Mouse (Mus musculus): Measurements from ENCODE around the gene Ebf1. TPM values are rescaled to one million over a fixed set of nuclear protein-coding genes. Genes with fewer than 3 reads are reported as not detected.

Ebf1 gene
- polyA plus RNA-seq, 1 experiment from 2014 or later, result 113 TPM

DNA sequence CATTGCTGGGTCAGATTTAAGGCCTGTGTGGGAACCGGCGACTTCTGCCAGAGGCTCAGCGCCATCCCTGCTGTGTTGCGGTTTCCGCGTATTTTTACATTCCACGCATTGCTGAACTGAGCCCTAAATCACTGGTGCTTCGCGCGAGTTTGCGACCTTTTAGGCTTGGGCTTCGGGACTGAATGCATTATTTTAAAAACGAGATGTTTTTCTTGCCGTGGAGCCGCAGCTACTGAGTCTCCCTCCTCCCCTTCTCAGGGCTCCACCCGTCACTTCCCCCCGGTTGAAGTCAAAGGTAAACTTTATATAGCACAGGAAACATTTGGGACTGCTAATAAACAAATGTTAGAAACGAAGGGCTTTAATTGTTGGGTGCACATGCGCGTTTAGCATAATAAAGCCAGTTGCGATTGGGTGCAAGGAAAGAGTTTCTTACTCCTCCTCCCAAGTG lies 68.8 kb downstream of the Ebf1 start:
- Histone ChIP-seq H3K9ac (ENCODE audit: low read length) (no peak overlapping the region), H3K4me1 (ENCODE audit: control insufficient read depth, insufficient read depth, low read length) (peaks cover 25% of the 10 kb centered on the region), H3K9me3 (ENCODE audit: control insufficient read depth, low read length) (no peaks in the 10 kb centered on the region), H3K4me3 (ENCODE audit: low read depth, low read length) (no peak overlapping the region), H3K27me3 (ENCODE audit: control insufficient read depth, insufficient read depth, low read length) (no peaks in the 10 kb centered on the region), H3K36me3 (ENCODE audit: control insufficient read depth, insufficient read depth, low read length) (no peaks in the 10 kb centered on the region), H3K4me2 (ENCODE audit: low read depth) (no peak overlapping the region), H3K27ac (ENCODE audit: low read depth, low read length) (0 out of 2 replicates have a peak overlapping the region, but pooled peaks have one; percentile 11)
- DNase-seq (ENCODE audit: low spot score) (peak; percentile 52), ATAC-seq (ENCODE audit: insufficient read depth, low FRiP score, low TSS enrichment) (no peak)
- WGBS, result 35% methylated on average over 21 of the region's 21 CpGs

DNA sequence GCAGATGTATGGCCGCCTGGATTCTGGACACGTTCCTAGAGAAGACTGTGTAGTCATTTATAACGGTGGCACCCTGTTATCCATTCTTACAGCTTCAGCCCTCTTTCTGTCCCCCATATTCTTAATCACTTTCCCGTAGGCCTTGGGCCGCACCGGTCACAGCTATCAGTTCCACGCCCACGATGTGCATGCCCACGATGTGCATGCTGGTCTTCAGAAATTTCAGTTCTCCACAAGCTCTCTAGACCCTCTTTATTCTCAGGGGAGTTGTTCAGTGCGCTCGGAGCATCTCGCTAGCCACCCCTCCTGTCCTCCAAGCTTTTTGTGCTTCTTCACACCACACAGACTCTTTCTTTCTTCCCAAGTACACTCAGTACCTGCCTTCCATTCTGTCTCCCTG lies 69.3 kb downstream of the Ebf1 start:
- H3K9ac ChIP-seq (ENCODE audit: low read length), result no peak overlapping the region
- H3K4me1 ChIP-seq (ENCODE audit: control insufficient read depth, insufficient read depth, low read length), result peaks cover 25% of the 10 kb centered on the region
- H3K27me3 ChIP-seq (ENCODE audit: control insufficient read depth, insufficient read depth, low read length), result no peaks in the 10 kb centered on the region

DNA sequence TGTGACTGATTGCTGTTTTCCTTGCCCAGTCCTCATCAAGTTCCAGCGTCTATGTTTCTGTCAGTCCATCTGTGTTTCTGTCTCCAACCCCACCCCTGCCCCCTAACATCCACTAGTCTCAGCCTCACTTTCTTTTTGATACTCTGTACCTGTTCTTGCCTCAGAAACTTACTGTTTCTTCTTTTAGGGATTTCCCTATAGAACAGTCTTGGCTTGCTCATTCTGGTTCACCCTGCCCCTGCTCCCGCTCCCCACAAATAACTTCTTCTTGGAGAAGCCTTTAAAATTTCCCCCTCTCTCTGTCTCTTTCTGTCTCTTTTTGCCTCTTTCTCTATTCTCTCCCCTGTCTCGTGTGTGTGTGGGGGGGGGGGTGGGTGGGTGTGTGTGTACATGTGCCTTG lies 71.4 kb downstream of the Ebf1 start:
- no peak for DNase-seq (ENCODE audit: low spot score)
- H3K9ac ChIP-seq (ENCODE audit: low read length), result no peak overlapping the region
- no peaks in the 10 kb centered on the region for H3K9me3 ChIP-seq (ENCODE audit: control insufficient read depth, low read length)
- H3K27me3 ChIP-seq (ENCODE audit: control insufficient read depth, insufficient read depth, low read length), result no peaks in the 10 kb centered on the region
- 70% methylated on average over 3 of the region's 3 CpGs for WGBS
- H3K4me1 ChIP-seq (ENCODE audit: control insufficient read depth, insufficient read depth, low read length), result peaks cover 25% of the 10 kb centered on the region
- ATAC-seq (ENCODE audit: insufficient read depth, low FRiP score, low TSS enrichment), result no peak
- H3K4me3 ChIP-seq (ENCODE audit: low read depth, low read length), result no peak overlapping the region
- no peaks in the 10 kb centered on the region for H3K36me3 ChIP-seq (ENCODE audit: control insufficient read depth, insufficient read depth, low read length)
- H3K27ac ChIP-seq (ENCODE audit: low read depth, low read length), result no peak overlapping the region
- H3K4me2 ChIP-seq (ENCODE audit: low read depth), result no peak overlapping the region

More for the DNA sequence above, 69.3 kb downstream of the Ebf1 start:
- Histone ChIP-seq H3K4me3 (ENCODE audit: low read depth, low read length) (no peak overlapping the region), H3K4me2 (ENCODE audit: low read depth) (no peak overlapping the region), H3K36me3 (ENCODE audit: control insufficient read depth, insufficient read depth, low read length) (no peaks in the 10 kb centered on the region), H3K27ac (ENCODE audit: low read depth, low read length) (no peak overlapping the region), H3K9me3 (ENCODE audit: control insufficient read depth, low read length) (no peaks in the 10 kb centered on the region)
- ATAC-seq (ENCODE audit: insufficient read depth, low FRiP score, low TSS enrichment), result no peak
- no peak for DNase-seq (ENCODE audit: low spot score)
- WGBS, result 68% methylated on average over 12 of the region's 12 CpGs

DNA sequence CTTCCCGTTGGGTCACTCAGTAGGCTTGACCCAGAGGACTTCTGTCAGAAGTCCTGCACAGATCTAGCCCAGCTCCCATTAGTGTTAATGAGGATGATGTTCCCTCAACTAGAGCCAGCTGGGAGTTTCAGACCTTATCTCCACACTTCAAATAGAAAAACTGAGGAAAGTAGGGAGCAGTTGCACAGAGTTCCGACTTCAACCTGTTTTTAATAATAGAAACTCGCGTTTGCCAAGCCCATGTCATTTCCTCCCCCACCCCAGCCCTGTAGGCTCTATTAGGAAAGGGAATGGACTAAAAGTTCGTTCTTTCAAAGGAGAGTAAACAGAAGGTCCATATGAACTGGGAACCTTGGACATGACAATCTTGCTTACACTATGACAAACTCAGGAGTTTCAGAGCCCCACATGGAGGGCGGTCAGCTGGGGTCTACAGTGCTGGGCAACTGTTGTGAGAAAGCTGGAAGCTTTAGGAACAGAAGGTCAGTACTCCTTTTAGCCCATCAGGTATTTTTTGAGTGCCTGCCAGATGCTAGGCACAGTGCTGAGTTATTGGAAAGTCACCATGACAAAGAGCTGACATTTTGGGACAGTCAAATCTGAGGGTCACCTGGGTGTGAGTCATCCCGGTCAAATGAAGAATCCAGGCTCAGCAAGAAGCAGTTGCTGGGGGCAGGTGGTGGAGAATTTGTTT lies 72.6 kb downstream of the Ebf1 start:
- no peak overlapping the region for H3K4me3 ChIP-seq (ENCODE audit: low read depth, low read length)
- ATAC-seq (ENCODE audit: insufficient read depth, low FRiP score, low TSS enrichment) (no peak), DNase-seq (ENCODE audit: low spot score) (no peak)
- H3K4me2 ChIP-seq (ENCODE audit: low read depth), result no peak overlapping the region
- H3K27ac ChIP-seq (ENCODE audit: low read depth, low read length), result no peak overlapping the region
- no peaks in the 10 kb centered on the region for H3K9me3 ChIP-seq (ENCODE audit: control insufficient read depth, low read length)
- H3K9ac ChIP-seq (ENCODE audit: low read length), result no peak overlapping the region
- WGBS, result 82% methylated on average over 7 of the region's 7 CpGs
- no peaks in the 10 kb centered on the region for H3K36me3 ChIP-seq (ENCODE audit: control insufficient read depth, insufficient read depth, low read length)
- no peaks in the 10 kb centered on the region for H3K27me3 ChIP-seq (ENCODE audit: control insufficient read depth, insufficient read depth, low read length)
- H3K4me1 ChIP-seq (ENCODE audit: control insufficient read depth, insufficient read depth, low read length), result peaks cover 18% of the 10 kb centered on the region

DNA sequence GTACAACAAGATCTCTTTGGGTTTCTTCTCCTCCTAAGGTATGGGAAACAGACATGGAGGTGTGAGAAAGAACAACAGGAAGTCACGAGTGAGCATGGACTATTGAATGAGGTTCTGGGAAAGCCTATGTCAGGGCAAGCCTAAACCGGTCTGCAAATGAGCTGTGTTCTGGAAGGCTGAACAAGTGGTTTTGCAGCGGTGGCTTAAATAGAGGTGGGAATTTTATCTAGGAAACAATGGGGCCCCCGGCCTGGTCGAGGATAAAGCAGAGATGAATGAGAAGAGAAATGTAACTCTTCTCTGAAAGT lies 73.1 kb downstream of the Ebf1 start:
- H3K9me3 ChIP-seq (ENCODE audit: control insufficient read depth, low read length), result no peaks in the 10 kb centered on the region
- DNase-seq (ENCODE audit: low spot score) (no peak), ATAC-seq (ENCODE audit: insufficient read depth, low FRiP score, low TSS enrichment) (no peak)
- no peaks in the 10 kb centered on the region for H3K36me3 ChIP-seq (ENCODE audit: control insufficient read depth, insufficient read depth, low read length)
- H3K27me3 ChIP-seq (ENCODE audit: control insufficient read depth, insufficient read depth, low read length), result no peaks in the 10 kb centered on the region
- H3K4me2 ChIP-seq (ENCODE audit: low read depth), result no peak overlapping the region
- no peak overlapping the region for H3K9ac ChIP-seq (ENCODE audit: low read length)
- H3K27ac ChIP-seq (ENCODE audit: low read depth, low read length), result no peak overlapping the region
- peaks cover 15% of the 10 kb centered on the region for H3K4me1 ChIP-seq (ENCODE audit: control insufficient read depth, insufficient read depth, low read length)
- no peak overlapping the region for H3K4me3 ChIP-seq (ENCODE audit: low read depth, low read length)
- 84% methylated on average over 5 of the region's 5 CpGs for WGBS

DNA sequence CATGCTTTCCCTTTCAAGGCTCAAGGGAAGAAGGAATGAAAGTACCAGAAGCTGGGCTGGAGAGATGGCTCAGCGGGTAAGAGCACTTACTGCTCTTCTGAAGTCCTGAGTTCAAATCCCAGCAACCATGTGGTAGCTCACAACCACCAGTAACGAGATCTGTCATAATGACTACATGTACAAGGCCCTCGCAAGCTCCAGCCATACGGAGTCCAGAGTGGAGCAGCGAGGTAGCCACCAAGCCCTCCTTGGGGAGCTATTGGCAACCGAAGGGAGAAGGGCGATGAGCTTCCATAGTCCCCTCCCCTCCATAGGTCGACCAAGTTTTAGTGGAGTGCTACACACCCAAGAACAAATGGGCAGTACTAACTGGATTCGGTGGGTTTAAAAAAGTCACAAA lies 78.3 kb downstream of the Ebf1 start:
- no peak overlapping the region for H3K9ac ChIP-seq (ENCODE audit: low read length)
- no peak for DNase-seq (ENCODE audit: low spot score)
- WGBS, result 91% methylated on average over 9 of the region's 9 CpGs
- H3K4me2 ChIP-seq (ENCODE audit: low read depth), result no peak overlapping the region
- peaks cover 27% of the 10 kb centered on the region for H3K4me1 ChIP-seq (ENCODE audit: control insufficient read depth, insufficient read depth, low read length)
- H3K27ac ChIP-seq (ENCODE audit: low read depth, low read length), result no peak overlapping the region
- H3K9me3 ChIP-seq (ENCODE audit: control insufficient read depth, low read length), result no peaks in the 10 kb centered on the region
- H3K27me3 ChIP-seq (ENCODE audit: control insufficient read depth, insufficient read depth, low read length), result no peaks in the 10 kb centered on the region
- no peak for ATAC-seq (ENCODE audit: insufficient read depth, low FRiP score, low TSS enrichment)
- no peaks in the 10 kb centered on the region for H3K36me3 ChIP-seq (ENCODE audit: control insufficient read depth, insufficient read depth, low read length)
- H3K4me3 ChIP-seq (ENCODE audit: low read depth, low read length), result no peak overlapping the region

DNA sequence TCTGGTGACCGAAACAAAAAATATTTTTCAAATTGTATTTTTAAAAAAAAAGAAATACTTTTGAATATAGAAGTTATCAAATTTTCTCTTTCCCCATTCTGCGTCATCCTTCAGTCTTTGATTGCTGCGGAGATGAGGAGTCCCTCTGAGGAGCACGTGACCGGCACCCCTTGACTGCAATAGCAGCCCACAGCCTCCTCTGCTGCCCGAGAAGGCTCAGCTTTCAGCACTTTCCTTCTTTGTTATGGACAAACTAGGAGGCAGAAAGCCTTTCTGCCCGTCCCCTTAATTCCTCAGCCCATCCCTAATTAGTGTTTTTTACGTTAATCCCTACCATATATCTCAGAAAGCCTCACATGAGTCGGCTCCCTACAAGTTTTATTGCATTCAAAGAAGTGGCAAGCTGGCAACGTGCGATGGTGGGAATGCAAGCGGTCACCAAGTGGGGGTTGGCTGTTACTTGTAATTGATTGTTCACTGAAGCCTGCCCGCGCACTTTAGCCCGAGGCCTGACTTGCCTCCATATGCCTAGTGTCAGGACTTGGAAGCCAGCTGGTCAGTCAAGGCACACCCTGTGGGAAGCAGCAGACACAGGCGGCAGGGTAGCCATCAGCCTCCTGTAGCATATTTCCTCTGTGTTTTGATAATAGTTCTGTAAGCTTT lies 79.6 kb downstream of the Ebf1 start:
- H3K4me3 ChIP-seq (ENCODE audit: low read depth, low read length), result no peak overlapping the region
- H3K36me3 ChIP-seq (ENCODE audit: control insufficient read depth, insufficient read depth, low read length), result no peaks in the 10 kb centered on the region
- WGBS, result 6% methylated on average over 16 of the region's 16 CpGs
- H3K4me2 ChIP-seq (ENCODE audit: low read depth), result peak overlapping the region; percentile 20; the same call in 1 of the 2 replicates
- peak overlapping the region; percentile 26; the same call in 1 of the 2 replicates for H3K9ac ChIP-seq (ENCODE audit: low read length)
- ATAC-seq (ENCODE audit: insufficient read depth, low FRiP score, low TSS enrichment) (peak; percentile 84), DNase-seq (ENCODE audit: low spot score) (peak; percentile 67)
- no peaks in the 10 kb centered on the region for H3K9me3 ChIP-seq (ENCODE audit: control insufficient read depth, low read length)
- H3K27ac ChIP-seq (ENCODE audit: low read depth, low read length), result peak overlapping the region; percentile 68
- no peaks in the 10 kb centered on the region for H3K27me3 ChIP-seq (ENCODE audit: control insufficient read depth, insufficient read depth, low read length)
- H3K4me1 ChIP-seq (ENCODE audit: control insufficient read depth, insufficient read depth, low read length), result peaks cover 27% of the 10 kb centered on the region

DNA sequence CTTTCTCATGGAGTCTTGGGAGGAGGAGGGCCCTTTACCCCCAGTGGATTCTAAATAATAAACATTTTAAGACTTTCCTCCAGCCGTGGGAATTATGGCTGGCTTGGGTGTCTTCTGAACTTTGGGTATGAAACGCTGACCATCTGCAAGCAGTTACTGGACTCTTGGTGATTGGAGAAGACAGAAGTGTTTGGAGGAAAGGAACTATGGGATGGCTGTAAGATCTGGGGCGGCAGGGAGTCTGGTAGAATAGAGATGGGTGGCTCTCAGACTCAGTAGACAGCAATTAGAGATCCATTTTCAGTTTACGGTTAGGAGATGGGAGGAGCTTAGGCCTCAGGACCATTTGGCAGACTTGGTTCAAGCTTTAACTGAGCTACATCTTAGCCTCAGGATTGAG lies 83.1 kb downstream of the Ebf1 start:
- H3K9ac ChIP-seq (ENCODE audit: low read length), result no peak overlapping the region
- DNase-seq (ENCODE audit: low spot score), result no peak
- no peaks in the 10 kb centered on the region for H3K9me3 ChIP-seq (ENCODE audit: control insufficient read depth, low read length)
- H3K36me3 ChIP-seq (ENCODE audit: control insufficient read depth, insufficient read depth, low read length), result no peaks in the 10 kb centered on the region
- no peak overlapping the region for H3K4me3 ChIP-seq (ENCODE audit: low read depth, low read length)
- ATAC-seq (ENCODE audit: insufficient read depth, low FRiP score, low TSS enrichment), result no peak
- H3K27me3 ChIP-seq (ENCODE audit: control insufficient read depth, insufficient read depth, low read length), result no peaks in the 10 kb centered on the region
- 48% methylated on average over 4 of the region's 4 CpGs for WGBS
- H3K4me2 ChIP-seq (ENCODE audit: low read depth), result no peak overlapping the region
- H3K4me1 ChIP-seq (ENCODE audit: control insufficient read depth, insufficient read depth, low read length), result peaks cover 18% of the 10 kb centered on the region
- H3K27ac ChIP-seq (ENCODE audit: low read depth, low read length), result no peak overlapping the region

DNA sequence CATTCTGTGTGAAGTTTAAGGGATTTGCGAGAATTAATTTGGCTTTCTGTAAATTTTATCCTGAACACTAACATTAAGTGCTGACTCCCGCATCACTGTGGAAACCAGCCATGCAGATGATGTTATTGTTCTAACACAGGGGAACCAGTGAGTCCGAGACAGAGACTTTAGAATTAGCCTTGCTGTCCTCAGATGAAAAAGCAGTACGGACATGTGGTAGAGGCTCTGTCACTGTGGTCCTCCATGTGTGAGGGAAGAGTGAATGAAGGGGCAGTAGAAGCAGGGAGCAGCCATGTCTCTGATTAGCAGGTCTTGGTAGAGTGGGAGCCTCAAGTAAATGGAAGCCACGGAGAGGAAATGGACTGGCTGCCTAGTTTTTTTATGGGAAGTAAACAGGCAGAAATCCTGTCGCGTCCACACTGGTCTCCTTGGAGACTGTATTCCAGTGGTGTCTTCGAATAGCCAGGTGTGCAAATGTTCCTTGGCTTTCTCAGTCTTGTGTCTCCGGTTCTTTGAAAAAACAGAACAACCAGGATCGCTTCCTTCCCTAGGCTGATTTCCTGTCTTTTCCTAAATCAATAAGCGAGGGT lies 84.2 kb downstream of the Ebf1 start:
- Histone ChIP-seq H3K4me3 (ENCODE audit: low read depth, low read length) (no peak overlapping the region), H3K9ac (ENCODE audit: low read length) (no peak overlapping the region), H3K27ac (ENCODE audit: low read depth, low read length) (no peak overlapping the region), H3K36me3 (ENCODE audit: control insufficient read depth, insufficient read depth, low read length) (no peaks in the 10 kb centered on the region), H3K4me1 (ENCODE audit: control insufficient read depth, insufficient read depth, low read length) (peaks cover 14% of the 10 kb centered on the region), H3K4me2 (ENCODE audit: low read depth) (no peak overlapping the region), H3K9me3 (ENCODE audit: control insufficient read depth, low read length) (no peaks in the 10 kb centered on the region), H3K27me3 (ENCODE audit: control insufficient read depth, insufficient read depth, low read length) (no peaks in the 10 kb centered on the region)
- ATAC-seq (ENCODE audit: insufficient read depth, low FRiP score, low TSS enrichment) (no peak), DNase-seq (ENCODE audit: low spot score) (peak; percentile 20)
- 54% methylated on average over 11 of the region's 11 CpGs for WGBS
